Mouse (Mus musculus) limb, embryonic 14.5 days (tissue): ENCODE measurements around the gene Gypa. TPM values are rescaled to one million over a fixed set of nuclear protein-coding genes. Genes with fewer than 3 reads are reported as not detected.

ENCODE experiments used
- ATAC-seq: fragments of 200-750 bp; cut with Nextera tagmentation; 2 replicates; pipeline ENCODE4 v1.8.0; 2017; ENCODE audit warnings: low read depth, moderate number of reproducible peaks, moderate TSS enrichment; ENCODE audit not compliant: low FRiP score
- DNase-seq: peaks from one replicate; pipeline ENCODE4 v3.0.0-alpha.2; 2015; ENCODE audit warnings: low spot score
- H3K27ac ChIP-seq: fragments of 300-500 bp; sonication (generic); replicated peaks from 2 replicates; pipeline ENCODE4 v1.5.1; 2014; ENCODE audit warnings: low read depth, mild to moderate bottlenecking, low read length, moderate library complexity, mixed read lengths
- H3K27me3 ChIP-seq: fragments of 300-500 bp; sonication (generic); 2 replicates; pipeline ENCODE4 v1.6.1; 2014; ENCODE audit warnings: low read length, mixed read lengths; ENCODE audit not compliant: control insufficient read depth, insufficient read depth
- H3K36me3 ChIP-seq: fragments of 300-500 bp; sonication (generic); 2 replicates; pipeline ENCODE4 v1.6.1; 2014; ENCODE audit warnings: mild to moderate bottlenecking, low read length, moderate library complexity, mixed read lengths; ENCODE audit not compliant: control insufficient read depth, insufficient read depth
- H3K4me1 ChIP-seq: fragments of 300-500 bp; sonication (generic); 2 replicates; pipeline ENCODE4 v1.6.1; 2014; ENCODE audit warnings: antibody characterized with exemption, low read length, mixed read lengths; ENCODE audit not compliant: control insufficient read depth, insufficient read depth
- H3K4me2 ChIP-seq: fragments of 300-500 bp; sonication (generic); replicated peaks from 2 replicates; pipeline ENCODE4 v1.6.1; 2014; ENCODE audit warnings: low read depth, mild to moderate bottlenecking, low read length, moderate library complexity; ENCODE audit not compliant: severe bottlenecking
- H3K4me3 ChIP-seq: fragments of 300-500 bp; sonication (generic); replicated peaks from 2 replicates; pipeline ENCODE4 v1.5.1; 2014; ENCODE audit warnings: low read length
- H3K9ac ChIP-seq: fragments of 300-500 bp; sonication (generic); 2 replicates; pipeline ENCODE4 v1.6.1; 2014; ENCODE audit warnings: mild to moderate bottlenecking, low read depth, low read length, moderate library complexity; ENCODE audit not compliant: severe bottlenecking
- H3K9me3 ChIP-seq: fragments of 300-500 bp; sonication (generic); 2 replicates; pipeline ENCODE4 v1.6.1; 2016; ENCODE audit warnings: low read length; ENCODE audit not compliant: control insufficient read depth
- POLR2A ChIP-seq: fragments of 200-500 bp; IDR thresholded peaks from 2 replicates; pipeline ENCODE4 v1.8.0; 2012; ENCODE audit warnings: inconsistent platforms, mild to moderate bottlenecking, moderate library complexity, borderline replicate concordance; ENCODE audit not compliant: insufficient read depth, insufficient read length; ENCODE audit errors: extremely low read depth
- WGBS: fragments of 180-500 bp; shearing (Covaris S2); extraction: QIAGEN DNeasy Blood & Tissue Kit; methylation state at CpG from one replicate; pipeline ENCODE4 v1.1.7; 2014; 5-methylcytosine and 5-hydroxymethylcytosine counted together
- polyA plus RNA-seq, 2 experiments: library from polyadenylated mRNA; depleted of rRNA in 1 of 2; stranded (reverse) in 1 of 2; unstranded in 1 of 2; fragments of >200 nt; fragmentation: Nextera tagmentation in 1 of 2; extraction: Ambion mirVana in 1 of 2; gene quantifications; 2 replicates each; pipeline versions ENCODE4 v1.2.1 to v1.2.3; 2012 to 2014

Gypa gene
- polyA plus RNA-seq, 2 experiments = 2.6 to 6.2 TPM

- no peak for DNase-seq
Observed at GRCm38 (mm10) chr8:80551303-80551702, 57.7 kb downstream of the Gypa start.

GRCm38 (mm10) chr8:80554991-80555390 lies 61.4 kb downstream of the Gypa start:
- Histone ChIP-seq H3K9me3 (no peaks in the 10 kb centered on the region), H3K27me3 (no peaks in the 10 kb centered on the region), H3K4me3 (no peak overlapping the region), H3K36me3 (no peaks in the 10 kb centered on the region), H3K9ac (no peak overlapping the region), H3K4me1 (no peaks in the 10 kb centered on the region), H3K4me2 (no peak overlapping the region), H3K27ac (no peak overlapping the region)
- TF ChIP-seq POLR2A = no peak
- ATAC-seq = no peak
- DNase-seq = no peak
- WGBS = 92% methylated on average over 2 of the region's 2 CpGs

More at GRCm38 (mm10) chr8:80551303-80551702, 57.7 kb downstream of the Gypa start:
- no peak overlapping the region for H3K4me2 ChIP-seq
- H3K36me3 ChIP-seq = no peaks in the 10 kb centered on the region
- no peaks in the 10 kb centered on the region for H3K4me1 ChIP-seq
- 46% methylated on average over 3 of the region's 3 CpGs for WGBS
- H3K9me3 ChIP-seq = no peaks in the 10 kb centered on the region
- no peaks in the 10 kb centered on the region for H3K27me3 ChIP-seq
- ATAC-seq = no peak
- no peak overlapping the region for H3K27ac ChIP-seq
- no peak overlapping the region for H3K9ac ChIP-seq
- TF ChIP-seq POLR2A = no peak
- no peak overlapping the region for H3K4me3 ChIP-seq

Other genes with a start within 250 kb of the Gypa start
- gene Frem3, start 117.3 kb downstream of the Gypa start, polyA plus RNA-seq (2012; rRNA removed) = 0.10 and 0.13 TPM in 2 replicates
- 0.14 and 0.21 TPM in 2 replicates for gene Frem3, start 117.3 kb downstream of the Gypa start, polyA plus RNA-seq (2014; fragmentation: Nextera tagmentation; extraction: Ambion mirVana)
- 19.5 and 24.6 TPM in 2 replicates for gene Smarca5, start 245.7 kb downstream of the Gypa start, polyA plus RNA-seq (2012; rRNA removed)
- 78.1 and 83.1 TPM in 2 replicates for gene Smarca5, start 245.7 kb downstream of the Gypa start, polyA plus RNA-seq (2014; fragmentation: Nextera tagmentation; extraction: Ambion mirVana)